Mouse (Mus musculus) c-Kit-negative CD71-positive TER-119-positive erythroid progenitor cells, embryonic 14.5 days (primary cell): ENCODE results near the gene Slc25a31.

Experiments used
- DNase-seq: peaks from one replicate; pipeline ENCODE4 v3.0.0-alpha.2; 2013; ENCODE audit warnings: low read depth, low spot score

Slc25a31 gene

DNA sequence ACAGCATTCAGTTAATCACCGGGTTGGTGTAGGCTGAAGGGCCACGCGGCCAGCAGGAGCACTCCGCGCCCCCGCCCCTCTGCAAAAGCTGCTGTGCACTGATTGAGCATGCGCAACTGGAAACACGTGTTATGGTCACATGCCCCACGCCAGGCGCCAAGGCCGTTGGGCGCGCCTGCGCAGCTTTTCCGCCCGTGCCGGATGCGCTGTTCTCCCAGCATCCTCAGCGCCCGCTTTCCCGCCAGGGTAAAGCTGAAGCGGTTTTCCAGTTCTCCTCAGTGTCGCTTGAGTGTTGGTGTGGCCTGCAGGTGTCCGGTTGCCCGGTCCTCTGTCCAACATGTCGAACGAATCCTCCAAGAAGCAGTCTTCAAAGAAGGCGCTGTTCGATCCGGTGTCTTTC lies at the start of gene Slc25a31:
Slc25a31 (plus strand) TSS at position 201 of the 400 bp plus-strand sequence.
- no peak for DNase-seq

DNA sequence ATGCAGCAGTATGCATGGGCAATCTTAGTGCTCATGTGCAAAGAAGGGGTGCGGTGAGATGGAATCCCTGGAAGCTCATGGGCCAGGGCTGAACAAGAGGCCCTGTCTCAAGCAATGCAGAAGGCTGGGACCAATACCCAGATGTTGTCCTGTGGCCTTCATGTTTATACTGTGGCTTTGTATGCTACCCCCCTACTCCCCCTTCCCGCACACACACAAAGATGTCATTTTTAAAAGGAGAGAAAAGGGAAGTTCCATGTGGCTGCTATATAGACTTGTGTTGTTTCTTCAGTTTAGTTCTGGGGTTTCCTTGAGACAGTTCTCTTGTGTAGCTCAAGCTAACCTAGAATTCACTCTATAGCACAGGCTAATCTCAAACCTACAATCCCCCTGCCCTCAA lies 48.4 kb upstream of the Slc25a31 start:
- DNase-seq = no peak

DNA sequence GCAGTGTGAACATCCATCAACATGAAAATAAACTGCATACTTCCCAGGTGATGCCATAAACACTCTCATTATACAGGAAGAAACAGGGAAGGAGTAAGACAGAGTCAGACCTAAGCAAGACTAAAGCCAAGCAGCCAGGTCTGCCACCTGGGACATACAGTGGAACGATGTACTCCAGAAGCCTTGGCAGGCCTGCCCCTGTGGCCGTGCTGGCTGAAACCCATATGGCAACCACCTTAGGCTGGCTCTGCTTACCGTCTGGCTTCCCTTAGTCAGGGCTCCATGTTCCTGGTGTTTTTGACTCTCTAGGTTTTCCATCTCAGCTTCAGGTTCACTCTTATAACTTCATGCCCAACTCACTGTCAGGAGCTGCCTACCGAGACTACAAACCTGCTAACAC lies 42.5 kb upstream of the Slc25a31 start:
- DNase-seq = no peak

DNA sequence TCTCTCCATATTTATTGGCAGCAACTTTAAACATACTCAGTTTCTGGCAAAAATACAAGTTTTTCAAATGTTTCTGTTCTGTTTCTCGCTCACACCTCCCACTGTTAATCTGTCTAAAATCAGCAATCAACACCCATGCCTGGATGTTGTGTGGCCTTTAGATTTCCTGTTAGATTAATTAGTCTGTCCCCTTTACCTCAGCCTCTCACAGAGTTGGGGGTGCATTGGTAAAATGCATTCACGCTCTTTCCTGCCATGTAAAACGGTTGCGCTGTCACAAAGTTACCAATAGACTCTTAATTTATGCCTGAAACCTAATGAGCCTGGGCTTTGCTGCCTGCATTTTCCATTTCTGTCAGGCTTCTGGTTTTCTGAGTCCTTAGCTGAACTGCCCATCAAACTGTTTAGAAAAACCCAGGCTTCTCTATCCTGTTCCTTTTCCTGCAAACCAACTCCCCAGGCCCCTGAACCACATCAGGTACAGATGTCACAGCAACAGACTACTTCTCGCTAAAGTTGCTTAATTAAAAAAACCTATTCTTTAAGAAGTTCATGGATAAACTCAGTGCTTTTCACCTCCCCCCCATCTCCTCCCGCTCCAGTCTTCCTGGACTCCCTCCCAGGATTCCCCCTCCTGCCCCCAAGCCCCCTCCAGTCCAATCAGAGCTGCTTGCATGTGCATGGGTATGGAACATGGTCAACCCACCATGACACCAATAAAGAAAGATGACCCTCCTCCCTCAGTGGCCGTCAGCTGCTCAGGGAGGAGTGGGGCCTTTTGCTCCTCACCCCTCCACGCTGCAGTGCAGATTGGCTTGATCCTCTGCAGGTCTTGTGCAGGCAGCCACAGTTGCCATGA lies 41.6 kb upstream of the Slc25a31 start:
- no peak for DNase-seq

DNA sequence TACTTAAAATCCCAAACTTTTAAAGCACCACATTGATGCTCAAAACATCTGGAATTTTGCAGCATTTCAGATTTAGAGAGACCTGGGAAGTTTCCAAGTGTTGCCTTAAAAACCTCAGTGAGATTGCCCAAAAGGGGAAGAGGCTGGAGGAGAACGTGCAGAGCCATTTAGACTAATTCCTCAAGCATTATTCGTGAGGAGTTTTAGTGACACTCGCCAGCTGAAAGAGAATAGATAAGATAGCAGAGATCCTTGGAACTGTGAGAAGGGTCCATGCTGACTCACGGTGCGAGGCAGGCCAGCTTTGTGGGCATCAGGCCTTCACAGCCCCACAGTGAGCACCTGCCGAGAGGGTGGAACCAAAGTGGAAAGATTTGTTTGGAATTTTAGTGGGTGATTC lies 39.8 kb upstream of the Slc25a31 start:
- no peak for DNase-seq

- DNase-seq = no peak
Observed at GRCm38 (mm10) chr3:40669395-40669794, 39.3 kb upstream of the Slc25a31 start.

GRCm38 (mm10) chr3:40673515-40673914 lies 35.1 kb upstream of the Slc25a31 start:
- DNase-seq = no peak

DNA sequence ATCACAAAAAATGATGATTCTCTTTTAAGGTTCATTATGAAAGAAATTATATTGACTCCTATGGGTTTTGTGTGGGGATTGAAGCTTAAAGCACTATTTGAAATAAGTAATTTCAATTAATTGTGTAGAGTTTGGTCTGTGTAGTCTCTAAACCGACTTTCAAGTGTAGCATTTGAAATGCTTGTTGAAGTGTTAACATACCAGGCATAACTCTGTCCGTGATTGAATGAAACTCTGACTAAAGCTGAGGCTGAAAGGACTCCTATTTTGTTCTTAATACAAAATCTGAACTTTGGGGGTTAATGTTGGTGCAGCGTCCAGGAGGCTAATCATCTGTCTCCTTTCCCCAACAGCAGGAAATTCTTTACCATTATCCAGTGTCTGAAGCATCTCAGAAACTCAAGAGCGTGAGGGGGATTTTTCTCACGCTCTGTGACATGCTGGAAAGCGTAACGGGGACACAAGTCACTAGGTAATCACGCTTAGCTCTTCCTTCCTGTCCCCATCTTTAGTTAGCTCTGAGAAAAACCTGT lies 33.7 kb upstream of the Slc25a31 start:
- DNase-seq = no peak

DNA sequence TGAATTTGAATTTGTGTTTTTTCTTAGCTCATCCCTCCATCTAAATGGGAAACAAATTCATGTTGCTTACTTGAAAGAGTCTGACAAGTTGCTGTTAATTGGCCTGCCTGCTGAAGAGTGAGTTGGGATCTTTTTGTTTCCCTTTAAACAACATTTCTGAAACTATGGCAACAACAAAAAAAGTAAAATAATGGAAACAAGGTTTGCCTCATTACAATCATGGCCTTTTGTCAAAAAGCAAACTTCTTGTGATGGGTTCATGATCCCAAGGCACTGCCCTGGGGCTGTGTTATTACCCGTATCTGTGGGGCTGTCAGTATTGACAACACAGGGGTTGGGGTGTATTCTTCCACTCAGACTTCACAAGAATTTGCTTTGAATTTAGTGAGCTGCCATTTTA lies 29.8 kb upstream of the Slc25a31 start:
- no peak for DNase-seq

DNA sequence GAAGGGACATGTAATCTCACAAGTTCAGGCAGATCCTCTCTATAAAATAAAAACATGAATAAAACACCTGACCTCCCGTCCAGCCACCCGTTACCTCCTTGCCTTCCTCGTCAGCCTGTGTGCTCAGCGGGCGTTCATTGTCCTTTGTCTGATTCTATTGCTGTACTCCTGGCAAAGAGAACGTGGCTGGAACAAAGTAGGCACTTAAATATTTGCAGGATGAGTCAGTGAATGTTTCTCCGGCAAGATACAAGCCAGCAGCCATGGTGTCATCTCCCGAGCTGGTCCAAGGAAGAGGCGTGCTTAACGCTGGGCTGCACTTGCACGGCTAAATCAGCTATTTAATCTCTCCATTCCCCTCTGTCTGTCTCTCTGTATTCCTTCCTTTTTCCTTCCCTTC lies 26.3 kb upstream of the Slc25a31 start:
- no peak for DNase-seq

- no peak for DNase-seq
Observed at GRCm38 (mm10) chr3:40683171-40683570, 25.5 kb upstream of the Slc25a31 start.

DNA sequence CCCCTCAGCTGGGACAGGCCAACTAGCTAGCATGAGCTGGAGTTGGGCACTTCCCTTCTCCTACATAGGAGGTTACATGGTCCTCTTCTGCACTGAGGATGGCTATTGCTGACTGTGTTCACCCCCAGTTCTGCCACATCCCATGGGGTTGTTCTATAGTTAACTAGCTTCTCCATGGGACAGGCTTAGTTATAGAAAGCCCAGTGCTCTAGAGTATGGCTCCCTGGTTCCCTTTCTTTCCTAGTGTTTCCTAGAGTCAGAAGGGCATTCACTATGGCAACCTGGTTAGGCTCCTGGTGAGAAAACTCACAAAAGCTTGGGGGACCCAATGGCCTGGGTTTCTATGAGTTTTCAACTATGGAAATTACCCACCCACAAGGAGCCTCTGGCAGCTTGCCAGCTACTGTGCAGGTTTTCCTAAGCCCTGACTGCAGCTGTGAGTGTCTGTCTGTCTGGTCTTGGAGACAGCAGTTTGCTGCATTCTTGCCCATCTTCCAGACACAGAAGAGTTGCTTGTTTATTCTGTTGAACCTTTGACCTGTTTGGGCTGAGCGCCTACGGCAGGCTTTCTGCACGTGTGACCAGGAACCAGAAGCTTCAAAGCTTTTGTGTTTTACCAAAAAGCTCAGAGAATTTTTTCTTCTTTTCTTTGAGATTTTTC lies 22.7 kb upstream of the Slc25a31 start:
- no peak for DNase-seq

GRCm38 (mm10) chr3:40686836-40687235 lies 21.8 kb upstream of the Slc25a31 start:
- no peak for DNase-seq

- DNase-seq = no peak
Observed at GRCm38 (mm10) chr3:40687588-40687987, 21.1 kb upstream of the Slc25a31 start.

DNA sequence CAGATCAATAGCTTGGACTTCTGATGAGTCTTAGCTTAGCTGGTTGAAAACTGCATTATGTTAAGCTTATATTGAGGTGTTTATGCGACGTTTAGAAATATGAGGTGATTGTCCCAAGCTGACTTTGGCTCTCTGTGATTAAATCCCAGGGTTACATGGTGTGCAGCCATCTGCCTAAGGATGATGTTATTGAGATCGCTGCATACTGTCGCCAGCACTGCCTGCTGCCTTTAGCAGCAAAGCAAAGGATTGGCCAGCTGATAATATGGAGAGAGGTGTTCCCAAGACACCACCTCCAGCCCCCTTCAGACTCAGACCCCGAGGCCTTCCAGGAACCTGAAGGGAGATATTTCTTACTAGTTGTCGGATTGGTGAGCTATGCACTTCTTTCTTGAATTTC lies 17.1 kb upstream of the Slc25a31 start:
- DNase-seq = no peak

DNA sequence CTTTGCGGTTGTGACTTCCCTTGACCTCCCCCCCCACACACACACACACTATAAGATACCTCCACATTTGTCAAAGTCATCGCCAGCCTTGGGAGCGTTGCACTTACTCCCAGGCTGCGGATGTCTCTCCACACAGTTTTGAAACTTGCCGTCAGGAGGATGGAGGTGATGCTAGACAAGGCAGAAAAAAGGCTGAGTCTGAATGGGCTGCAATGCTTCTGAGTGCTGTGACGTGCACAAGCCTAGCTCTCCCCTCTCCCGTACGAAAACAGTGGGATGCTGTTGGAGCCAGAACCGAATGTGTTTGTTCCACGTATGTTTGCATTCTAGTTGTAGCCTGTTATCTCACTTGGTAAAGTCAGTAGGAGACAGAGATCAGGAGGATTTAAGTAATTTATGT lies 15.2 kb upstream of the Slc25a31 start:
- DNase-seq = no peak

DNA sequence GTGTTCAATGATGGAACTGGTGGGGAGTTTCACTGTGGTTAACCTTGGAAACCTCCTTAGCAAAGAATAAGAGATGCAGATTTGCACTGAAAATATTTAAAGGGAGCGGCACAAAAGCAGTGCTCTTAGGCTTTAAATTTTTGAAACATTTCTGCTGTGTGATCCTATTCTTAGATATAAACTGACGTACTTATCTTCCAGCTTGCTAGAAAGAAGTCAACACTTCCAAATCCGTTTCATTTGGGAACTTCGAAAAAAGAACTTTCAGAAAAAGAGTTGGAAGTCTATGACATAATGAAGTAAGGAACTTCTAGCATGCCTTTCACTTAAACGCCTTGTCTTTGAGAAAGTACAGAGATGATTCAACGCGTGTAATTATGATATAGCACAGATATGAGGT lies 14.7 kb upstream of the Slc25a31 start:
- no peak for DNase-seq

- no peak for DNase-seq
Observed at GRCm38 (mm10) chr3:40694438-40694837, 14.2 kb upstream of the Slc25a31 start.

GRCm38 (mm10) chr3:40695162-40695561 lies 13.5 kb upstream of the Slc25a31 start:
- DNase-seq = no peak

DNA sequence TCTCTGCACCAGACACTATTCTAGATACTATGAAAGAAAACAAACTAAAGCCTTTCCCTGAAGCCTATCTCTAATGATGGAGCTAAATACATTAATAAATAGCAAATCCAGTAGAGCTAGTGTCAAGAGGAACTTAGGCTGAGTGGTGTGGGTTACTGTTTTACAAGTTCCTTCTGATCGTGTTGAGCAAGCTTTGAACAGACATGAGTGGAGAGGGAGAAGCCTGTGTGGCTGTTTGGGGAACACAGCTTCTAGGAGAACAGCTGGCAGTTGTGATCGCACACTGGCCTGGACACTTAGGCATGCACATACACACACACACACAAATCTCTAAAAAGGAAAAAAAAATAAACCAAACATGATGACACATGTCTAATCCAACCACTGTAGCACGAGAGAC lies 9.8 kb upstream of the Slc25a31 start:
- no peak for DNase-seq

DNA sequence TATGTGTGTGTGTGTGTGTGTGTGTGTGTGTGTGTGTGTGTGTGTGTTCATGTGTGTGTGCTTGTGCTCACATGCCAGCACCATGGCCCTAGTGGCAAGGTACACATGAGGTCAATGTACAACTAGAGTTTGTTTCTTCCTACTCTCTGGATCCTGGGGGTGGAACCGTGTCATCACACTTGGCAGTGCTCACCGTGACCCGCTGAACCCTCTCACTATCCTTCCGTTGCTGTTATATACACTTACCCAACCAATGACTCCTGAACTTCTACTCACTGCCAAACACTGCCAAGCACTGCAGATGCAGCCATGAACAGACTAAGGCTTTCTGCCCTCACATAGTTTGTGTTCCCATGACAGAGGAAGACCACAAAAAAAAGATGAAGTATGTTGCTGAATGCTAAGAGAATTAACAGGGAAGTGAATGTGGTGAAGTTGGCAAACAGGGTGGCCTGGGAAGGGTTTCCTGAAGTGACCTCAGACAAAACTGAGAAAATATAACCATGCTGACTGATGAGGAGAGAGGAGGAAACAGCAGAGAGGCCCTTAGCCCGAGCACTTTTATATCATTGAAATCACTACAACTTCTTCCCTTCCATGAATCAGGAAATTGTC lies 3.7 kb upstream of the Slc25a31 start:
- no peak for DNase-seq

DNA sequence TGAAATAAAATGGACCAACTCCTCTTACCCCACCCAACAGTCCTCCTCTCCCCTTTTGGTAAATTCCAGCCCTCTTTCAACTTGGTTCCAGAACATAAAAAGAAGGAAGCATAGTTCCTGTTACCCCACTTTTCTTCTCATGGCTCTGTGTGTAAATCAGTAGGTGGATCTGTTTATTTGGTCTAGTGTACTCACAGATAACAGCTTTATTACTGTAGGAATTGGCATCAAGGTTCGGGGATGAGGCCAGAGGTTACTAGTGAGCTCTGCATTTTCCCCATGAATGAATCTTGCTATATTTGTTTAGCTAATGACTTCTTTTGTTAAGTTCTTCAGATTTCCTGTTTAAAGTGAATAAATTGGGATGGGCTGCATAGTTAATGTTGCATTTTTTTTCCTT lies 7.4 kb downstream of the Slc25a31 start:
- no peak for DNase-seq

DNA sequence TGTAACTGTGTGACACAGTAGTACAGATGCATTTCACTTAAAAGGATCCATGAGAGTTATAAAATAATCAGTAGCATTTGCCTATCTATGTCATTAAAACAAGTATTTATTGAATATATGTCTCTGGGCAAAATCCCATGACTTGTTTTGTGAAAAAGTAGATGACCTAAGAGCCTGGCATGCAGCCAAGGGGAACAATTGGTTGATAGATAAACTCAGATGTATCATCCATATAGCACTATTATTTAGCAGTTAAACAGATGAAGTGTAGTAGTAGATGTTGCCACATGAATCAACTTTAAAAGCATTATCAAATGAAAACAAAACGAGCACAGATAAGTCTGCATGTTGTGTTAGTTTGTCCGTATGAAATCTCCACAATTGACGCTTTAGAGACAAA lies 10.4 kb downstream of the Slc25a31 start:
- no peak for DNase-seq
